In the genomic region with DNA sequence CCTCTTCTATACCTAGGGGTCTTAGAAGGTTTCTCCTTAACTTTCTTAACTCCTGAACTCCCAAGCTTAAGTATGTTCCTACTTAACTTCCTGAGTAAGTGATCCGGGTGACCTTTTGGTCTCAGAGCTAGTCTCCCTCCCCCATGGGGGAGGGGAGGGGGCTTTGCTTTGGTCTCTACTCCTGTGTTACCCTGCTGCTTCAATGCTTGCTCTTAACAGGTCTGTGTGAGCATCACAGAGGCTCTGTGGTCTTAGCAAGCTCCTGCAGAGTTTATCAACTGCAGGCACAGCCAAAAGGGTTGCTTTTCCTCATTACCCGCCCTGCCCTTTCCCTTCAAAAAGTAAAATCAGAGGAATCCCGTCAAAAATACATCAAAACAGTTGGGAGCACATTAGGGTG, we compare ENCODE assay signal across 10 mouse cellular contexts.
DNase-seq lines count a peak whose midpoint lies in the region; ATAC-seq and TF ChIP-seq lines count a peak whose summit lies in the region.
"Had no signal": no experiment of that assay in that cellular context is flagged by ENCODE, and none has a peak within 500 bp of the region (broad histone marks: within the 10 kb centered on the region; RNA-seq: fewer than 3 reads in every experiment).

No protein-coding gene starts in this region.

- ATAC-seq in midbrain, embryonic 13.5 days, result no peak
- no peak for ATAC-seq in midbrain, postnatal 0 days (ENCODE audit: low FRiP score)
- ATAC-seq: Patski had no signal

- H3K27me3 ChIP-seq in midbrain, embryonic 13.5 days, result no peaks in the 10 kb centered on the region
- H3K27me3 ChIP-seq in midbrain, postnatal 0 days (ENCODE audit: insufficient read depth, low read length), result no peaks in the 10 kb centered on the region
- H3K27me3 ChIP-seq in limb, embryonic 10.5 days (ENCODE audit: low read depth, poor library complexity, severe bottlenecking), result peaks cover 20% of the 10 kb centered on the region
- H3K27me3 ChIP-seq: Patski had no signal

- H3K36me3 ChIP-seq in midbrain, embryonic 13.5 days, result peaks cover 5% of the 10 kb centered on the region
- peaks cover 5% of the 10 kb centered on the region; the same call in 1 of the 2 replicates for H3K36me3 ChIP-seq in midbrain, postnatal 0 days (ENCODE audit: insufficient read depth, low read length)
- peaks cover 9% of the 10 kb centered on the region for H3K36me3 ChIP-seq in limb, embryonic 10.5 days
- H3K36me3 ChIP-seq: liver, embryonic 15.5 days had no signal

- H3K9ac ChIP-seq in midbrain, embryonic 13.5 days (replicated peaks), result no peak overlapping the region
- no peak overlapping the region for H3K9ac ChIP-seq in midbrain, postnatal 0 days (replicated peaks; ENCODE audit: low read length, poor library complexity, severe bottlenecking)
- H3K9ac ChIP-seq: liver, embryonic 15.5 days had no signal

- peaks cover 24% of the 10 kb centered on the region for H3K4me1 ChIP-seq in midbrain, embryonic 13.5 days (replicated peaks)
- H3K4me1 ChIP-seq in midbrain, postnatal 0 days (ENCODE audit: insufficient read depth, low read length), result 0 out of 2 replicates have a peak, but pooled peaks cover 3% of the 10 kb centered on the region
- peaks cover 59% of the 10 kb centered on the region for H3K4me1 ChIP-seq in limb, embryonic 10.5 days

- H3K4me3 ChIP-seq in midbrain, embryonic 13.5 days (replicated peaks), result no peak overlapping the region
- no peak overlapping the region for H3K4me3 ChIP-seq in midbrain, postnatal 0 days (ENCODE audit: low read depth, low read length)
- peak overlapping the region; percentile 48 for H3K4me3 ChIP-seq in limb, embryonic 10.5 days
- H3K4me3 ChIP-seq: liver, embryonic 15.5 days had no signal

- no peaks in the 10 kb centered on the region for H3K9me3 ChIP-seq in midbrain, embryonic 13.5 days
- no peaks in the 10 kb centered on the region for H3K9me3 ChIP-seq in midbrain, postnatal 0 days (ENCODE audit: low read length)
- H3K9me3 ChIP-seq in limb, embryonic 10.5 days (replicated peaks), result no peaks in the 10 kb centered on the region
- H3K9me3 ChIP-seq: liver, embryonic 15.5 days had no signal

- TF ChIP-seq CTCF in midbrain, postnatal 0 days (IDR thresholded peaks at IDR 0.05), result no peak

- 12% methylated on average over 3 of the region's 3 CpGs for WGBS in midbrain, embryonic 13.5 days
- 22% methylated on average over 3 of the region's 3 CpGs for WGBS in midbrain, postnatal 0 days
- 4% methylated on average over 3 of the region's 3 CpGs for WGBS in limb, embryonic 10.5 days

- DNase-seq in heart, adult 11 months, result peak; percentile 56
- no peak for DNase-seq in heart, adult 8-10 months (ENCODE audit: low spot score)
- DNase-seq in midbrain, postnatal 0 days (ENCODE audit: low spot score), result no peak
- peak; percentile 52 for DNase-seq in limb, embryonic 10.5 days (ENCODE audit: low spot score)
- DNase-seq in thymus, adult 18-20 months, result no peak
- no peak for DNase-seq in liver

- H3K27ac ChIP-seq in midbrain, embryonic 13.5 days, result 0 out of 2 replicates have a peak overlapping the region, but pooled peaks have one; percentile 30
- H3K27ac ChIP-seq in midbrain, postnatal 0 days (ENCODE audit: low read depth, low read length), result no peak overlapping the region
- peak overlapping the region; percentile 83 for H3K27ac ChIP-seq in limb, embryonic 10.5 days
- H3K27ac ChIP-seq: liver, embryonic 15.5 days; macrophage had no signal

- H3K4me2 ChIP-seq in midbrain, embryonic 13.5 days (replicated peaks), result no peak overlapping the region
- H3K4me2 ChIP-seq in midbrain, postnatal 0 days (ENCODE audit: low read depth, low read length, poor library complexity, severe bottlenecking), result no peak overlapping the region

Comparison
In these comparisons a context has a peak if more than half of its experiments do, and no peak if none do; other contexts are left out.
1. DNase-seq: peak in heart, adult 11 months (single experiment) and limb, embryonic 10.5 days (single experiment); none in heart, adult 8-10 months (single experiment), midbrain, postnatal 0 days (single experiment), thymus, adult 18-20 months (0 of 2) and liver (single experiment).